Mouse (Mus musculus) megakaryocyte, adult 5-6 weeks (primary cell): Measurements from ENCODE around the gene Erbb4. TPM values are rescaled to one million over a fixed set of nuclear protein-coding genes. Genes with fewer than 3 reads are reported as not detected.

ENCODE experiments used
- ATAC-seq: 2 replicates; pipeline ENCODE4 v1.8.0; 2016; ENCODE audit warnings: mild to moderate bottlenecking, inconsistent platforms; ENCODE audit not compliant: poor library complexity, severe bottlenecking
- total RNA-seq, 2 experiments: library from RNA; stranded (forward) in 1 of 2; stranded (reverse) in 1 of 2; fragments of 153-499, 151-499 nt in 1 of 2; fragments of 221-1000, 200-1000 nt in 1 of 2; gene quantifications; 2 replicates each; pipeline versions ENCODE4 v1.2.3 to v1.2.4; 2015 to 2017

The Erbb4 gene
- total RNA-seq (2015) (not detected in 2 replicates), total RNA-seq (2017) (not detected in 2 replicates)

DNA sequence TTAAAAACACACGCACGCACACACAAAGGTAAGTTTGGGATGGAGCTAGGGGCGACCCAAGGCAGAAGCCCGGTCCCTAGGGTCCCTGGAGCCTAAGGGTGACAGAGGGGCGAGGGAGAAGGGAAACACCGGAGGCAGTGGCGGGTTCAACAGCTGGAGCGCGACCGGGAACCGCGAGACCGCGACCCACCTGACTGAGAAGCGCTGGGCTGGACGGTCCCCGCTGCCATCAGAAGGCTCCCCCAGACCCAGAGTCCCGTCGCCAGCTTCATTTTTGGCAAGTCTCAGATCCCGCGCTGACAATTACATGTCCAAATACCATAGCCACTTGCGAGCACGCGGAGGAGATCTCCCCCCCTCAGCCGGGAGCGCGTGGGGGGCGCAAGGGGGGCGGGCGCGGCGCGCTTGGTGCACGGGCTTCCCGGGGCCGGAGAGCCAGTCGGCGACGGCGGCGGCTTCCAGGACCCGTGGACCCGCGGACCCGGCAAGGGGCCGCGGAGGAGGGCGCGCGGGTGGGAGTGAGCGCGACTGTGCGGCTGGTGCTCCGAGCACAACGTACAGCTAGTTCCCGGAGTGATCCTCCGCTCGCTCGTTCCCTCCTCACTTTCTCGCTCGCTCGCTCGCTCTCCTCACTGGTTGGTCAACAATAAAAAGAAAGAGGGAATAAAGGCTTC lies at the start of gene Erbb4:
TSS of gene Erbb4 (minus strand) at position 575 of the 674 bp plus-strand sequence.
- ATAC-seq = no peak

DNA sequence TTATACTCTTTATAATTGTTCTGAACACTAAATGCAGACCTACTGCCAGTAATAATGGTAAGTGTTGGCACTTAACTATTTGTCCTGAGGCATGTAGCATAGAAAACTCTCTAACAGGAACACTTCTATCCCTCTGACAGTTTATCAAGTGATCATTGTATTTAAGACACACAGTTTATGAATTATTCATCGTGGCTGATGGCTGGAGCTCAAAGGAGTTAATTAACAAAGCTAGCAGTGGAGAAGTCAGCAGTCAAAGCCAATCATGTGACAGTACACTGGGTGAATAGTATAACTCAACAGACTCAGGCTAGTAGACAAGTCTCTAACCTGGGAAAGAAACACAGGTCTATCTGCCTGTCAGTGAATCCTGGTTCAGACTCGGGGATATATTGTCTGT lies 49.5 kb upstream of the Erbb4 start:
- ATAC-seq = no peak

DNA sequence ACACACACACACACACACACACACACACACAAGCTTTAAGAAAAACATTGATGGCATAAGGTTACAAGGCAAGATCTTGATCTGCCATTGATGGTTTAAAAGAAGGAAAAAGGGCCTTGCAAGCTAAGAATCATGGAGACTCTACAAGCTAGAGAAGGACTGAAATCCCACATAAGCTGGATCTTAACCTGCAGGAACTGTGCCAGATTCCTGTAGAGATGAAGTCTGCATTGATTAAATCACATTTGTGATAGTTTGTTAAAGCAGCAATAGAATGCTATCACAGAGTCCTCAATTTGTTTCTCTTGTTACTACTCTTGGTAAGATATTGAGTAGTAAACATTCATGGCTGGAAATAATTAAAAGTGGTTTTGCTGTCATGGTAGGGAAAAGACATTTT lies 33.5 kb upstream of the Erbb4 start:
- ATAC-seq = no peak

DNA sequence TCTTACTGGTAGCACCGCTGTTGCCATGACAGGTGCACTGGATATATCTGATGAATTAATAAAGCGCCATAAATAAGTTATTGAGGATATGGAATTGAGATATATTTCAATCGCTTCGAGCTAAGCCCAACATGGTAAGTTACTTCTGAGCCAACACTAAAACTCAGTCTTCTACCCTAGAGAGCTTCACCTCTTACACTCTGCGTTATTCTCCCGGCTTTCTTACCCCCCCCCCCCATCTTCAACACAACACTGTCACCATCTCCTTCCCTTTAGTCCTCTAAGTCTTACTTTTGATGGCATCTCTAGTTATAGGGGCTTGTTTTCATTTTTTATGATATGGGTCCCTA lies 31.6 kb upstream of the Erbb4 start:
- ATAC-seq = no peak

DNA sequence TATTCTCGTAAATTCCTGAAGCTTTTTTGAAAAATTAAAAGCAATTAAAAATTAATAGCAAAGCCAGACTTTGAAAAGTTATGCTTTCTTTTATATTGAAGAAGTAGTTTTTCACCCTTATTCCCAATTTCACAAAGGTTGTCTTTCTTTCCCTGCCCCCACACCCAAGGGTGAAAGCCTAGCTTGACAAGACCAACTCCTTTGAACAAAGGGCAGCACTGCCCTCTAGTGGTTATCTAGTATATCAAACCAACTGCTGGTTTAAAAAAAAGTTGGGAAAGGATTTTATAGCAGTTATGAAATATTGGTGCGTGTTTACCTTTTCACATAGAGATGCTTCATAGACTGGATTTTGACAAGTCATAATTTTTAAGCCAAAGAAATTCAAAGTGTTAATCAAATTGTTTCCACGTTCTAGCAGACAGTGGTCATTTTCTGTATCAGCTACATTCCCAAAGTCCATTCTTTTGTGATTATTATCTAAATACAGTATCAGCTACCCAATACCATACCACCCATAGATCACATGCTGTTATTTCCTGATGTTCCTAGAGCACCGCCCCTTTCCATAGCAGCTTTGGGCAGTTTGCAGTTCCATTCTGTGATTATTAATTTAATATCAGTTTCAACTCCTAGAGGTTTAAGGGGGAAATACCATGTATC lies 31.1 kb upstream of the Erbb4 start:
- ATAC-seq = no peak

DNA sequence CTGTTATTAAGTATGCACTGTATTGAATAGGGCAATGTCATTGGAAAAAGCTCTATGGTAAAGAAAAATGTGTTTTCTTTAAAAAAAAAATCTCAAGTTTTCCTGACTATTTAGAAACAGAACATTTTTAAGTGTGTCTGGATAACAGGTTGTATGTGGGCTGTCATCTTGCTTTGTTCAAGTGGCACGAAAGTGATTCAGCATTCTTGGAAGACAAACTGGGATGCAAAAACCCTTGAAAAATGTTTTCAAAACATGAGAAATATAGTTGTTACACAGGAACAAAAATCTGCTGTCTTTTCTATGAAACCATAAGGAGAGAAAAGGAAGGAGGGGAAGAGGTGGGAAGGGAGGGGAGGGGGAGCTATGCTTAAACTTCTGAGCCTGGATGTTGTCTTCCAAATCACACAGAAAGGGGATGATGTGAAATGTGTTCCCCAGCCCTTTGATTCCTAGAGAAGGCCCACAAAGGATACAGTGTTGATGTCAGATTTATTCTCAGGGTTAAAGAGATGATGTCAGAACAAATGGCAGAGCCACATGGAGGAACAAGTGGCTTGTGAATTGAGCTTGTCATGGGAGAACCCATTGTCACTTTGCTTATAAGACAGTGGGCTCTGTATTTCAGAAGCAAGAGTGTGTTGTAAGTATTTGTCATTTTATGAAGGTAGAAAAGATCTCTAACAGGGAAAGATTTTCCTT lies 16.4 kb upstream of the Erbb4 start:
- no peak for ATAC-seq

DNA sequence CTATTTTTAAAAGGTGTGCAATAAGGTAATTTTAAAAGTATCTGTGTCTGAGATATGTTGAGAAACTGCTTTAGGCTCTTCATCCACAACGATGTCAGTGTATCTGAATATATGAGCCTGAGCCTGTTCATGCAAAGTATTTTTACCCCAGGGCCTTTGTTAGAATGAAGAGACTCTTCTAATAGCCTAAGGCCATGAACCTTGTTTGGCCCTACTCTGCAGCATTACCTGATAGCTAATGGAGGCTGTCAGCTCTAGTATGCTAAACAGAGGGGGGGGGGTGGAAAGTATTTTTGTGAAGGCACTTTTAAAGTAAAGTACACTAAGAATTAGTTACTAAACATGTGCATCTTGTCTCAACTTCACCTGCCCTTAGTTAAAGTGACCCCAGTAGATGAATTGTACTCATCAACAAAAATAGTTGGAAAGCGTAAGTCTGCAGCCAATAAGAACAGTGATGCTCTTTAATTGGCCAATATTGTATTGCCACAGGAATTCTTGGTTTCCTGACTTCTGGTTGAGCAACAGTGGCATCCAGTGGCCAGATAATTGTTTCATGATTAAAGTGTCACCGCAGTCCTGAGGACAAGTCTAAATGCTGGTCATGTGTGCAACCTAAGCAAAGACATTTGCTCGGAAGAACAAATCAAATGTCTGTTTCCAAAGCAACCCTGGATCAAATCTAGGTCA lies 10.5 kb upstream of the Erbb4 start:
- no peak for ATAC-seq

DNA sequence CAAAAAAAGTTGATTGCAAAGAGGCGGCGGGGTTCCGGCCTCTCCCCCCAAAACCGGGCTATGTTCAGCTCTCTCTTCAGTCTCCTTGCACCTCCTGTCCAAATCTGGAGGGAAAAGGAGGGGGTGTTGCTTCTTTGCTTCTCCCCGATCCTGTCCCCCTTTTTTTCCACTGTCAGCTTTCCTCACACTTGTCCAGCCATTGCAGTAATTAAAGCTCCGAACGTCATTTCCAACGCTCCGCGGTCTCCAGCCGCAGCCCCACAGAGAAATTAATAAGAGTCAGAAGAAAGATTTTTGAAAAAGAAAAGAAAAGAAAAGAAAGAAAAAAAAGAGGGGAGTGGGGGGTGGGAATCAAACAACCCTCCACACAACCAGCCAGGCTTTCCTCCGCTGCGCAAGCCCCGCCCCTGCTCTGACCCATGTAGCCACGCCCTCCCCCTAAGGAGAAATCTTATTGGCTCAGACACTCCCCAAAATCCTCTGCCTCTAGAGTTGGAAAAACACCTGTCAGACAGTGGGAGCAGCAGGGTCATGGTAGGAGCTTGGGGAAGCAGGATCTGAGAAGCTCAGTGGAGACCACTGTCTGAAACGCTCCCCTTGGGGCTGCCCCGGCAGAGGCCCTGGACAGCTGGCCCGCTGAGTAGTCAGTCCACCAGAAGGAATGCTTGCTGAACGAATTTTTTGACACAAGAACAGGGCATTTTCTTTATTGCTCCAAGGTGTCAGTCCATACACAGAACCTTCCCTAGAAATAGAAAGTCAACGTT lies 483 bp upstream of the Erbb4 start:
- no peak for ATAC-seq

DNA sequence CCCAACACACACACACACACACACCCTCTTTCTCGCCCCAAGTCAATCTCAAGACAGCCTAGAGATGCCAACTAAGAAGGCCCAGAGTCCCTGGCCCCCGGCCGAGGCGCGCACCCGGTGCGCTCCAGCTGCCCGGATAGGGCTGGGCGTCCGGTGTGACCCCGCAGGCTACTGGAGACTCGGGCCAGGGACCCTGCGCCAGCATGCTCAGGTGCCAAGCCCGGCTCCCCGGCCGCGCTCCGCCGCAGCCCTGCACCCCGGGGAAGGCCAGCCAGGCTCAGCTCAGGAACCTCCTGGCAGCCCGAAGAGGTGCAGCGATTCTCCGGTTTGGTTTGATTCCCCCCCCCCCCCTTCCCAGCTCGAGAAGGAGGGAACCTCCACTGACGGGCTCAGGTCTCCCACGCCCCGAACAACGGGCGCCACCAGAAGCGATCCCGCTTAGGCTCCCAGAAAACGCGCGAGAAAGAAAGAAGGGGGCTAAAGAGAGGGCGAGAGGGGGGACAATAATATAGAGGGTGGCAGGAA lies 860 bp downstream of the Erbb4 start:
- ATAC-seq = no peak

DNA sequence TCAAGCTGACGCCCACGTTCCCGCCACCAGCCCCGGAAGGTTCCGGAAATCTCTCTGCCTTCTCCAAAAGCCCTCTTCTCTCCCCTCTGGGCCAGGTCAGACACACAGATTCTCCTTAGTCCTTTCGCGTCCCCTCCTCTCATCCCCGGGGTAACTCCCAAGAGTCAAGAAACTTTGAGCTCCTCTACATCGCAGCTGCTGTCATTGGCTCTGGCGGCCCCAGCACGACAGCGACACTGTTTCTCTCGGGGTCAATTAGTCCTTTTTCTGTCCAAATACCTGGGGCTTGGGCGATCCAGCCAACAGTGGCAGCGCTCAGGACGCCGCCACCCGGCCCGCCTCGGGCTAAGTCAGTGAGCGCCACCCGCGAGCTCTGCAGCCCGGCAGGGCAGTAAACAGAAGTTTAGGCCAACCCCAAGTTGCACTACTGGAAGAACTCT lies 1.5 kb downstream of the Erbb4 start:
- ATAC-seq = no peak

DNA sequence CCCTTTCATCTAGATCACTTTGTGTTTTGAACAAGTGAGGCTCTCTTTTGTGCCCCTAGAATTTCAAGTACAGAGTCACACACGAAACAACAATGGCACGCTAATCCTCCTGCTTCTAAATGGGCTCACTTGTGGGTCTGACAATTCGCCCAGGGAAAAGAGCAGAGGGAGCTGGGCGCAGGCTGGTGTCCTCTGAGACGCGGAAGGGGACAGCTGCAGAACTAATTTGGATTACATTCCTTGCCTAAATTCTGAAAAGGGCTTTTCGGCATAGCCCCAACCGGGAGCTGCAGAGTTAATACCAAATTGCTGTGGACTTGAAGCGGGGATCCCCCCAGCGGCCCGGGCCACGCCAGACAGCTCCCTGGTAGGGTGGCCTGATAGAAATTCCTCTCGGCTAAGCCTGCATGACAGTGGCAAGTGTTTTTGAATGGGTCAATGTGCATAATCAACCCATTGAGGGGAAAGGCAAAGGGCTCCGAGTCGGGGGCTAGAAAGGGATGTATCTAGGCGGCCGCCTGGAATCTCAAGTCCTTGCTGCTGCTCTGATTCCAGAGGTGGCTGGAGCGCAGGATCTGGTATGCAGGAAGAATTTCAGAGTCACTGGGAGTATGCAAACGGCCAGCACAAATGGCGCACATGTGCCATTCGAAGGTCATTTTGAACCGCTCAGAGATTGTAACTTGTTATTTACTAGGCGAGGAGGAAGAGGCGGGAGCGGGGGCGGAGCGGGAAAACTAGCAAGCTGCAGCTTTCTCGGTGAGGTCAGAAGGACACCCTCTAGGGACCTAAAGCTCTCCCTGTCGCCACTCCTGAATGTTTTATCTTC lies 2.2 kb downstream of the Erbb4 start:
- ATAC-seq = no peak

DNA sequence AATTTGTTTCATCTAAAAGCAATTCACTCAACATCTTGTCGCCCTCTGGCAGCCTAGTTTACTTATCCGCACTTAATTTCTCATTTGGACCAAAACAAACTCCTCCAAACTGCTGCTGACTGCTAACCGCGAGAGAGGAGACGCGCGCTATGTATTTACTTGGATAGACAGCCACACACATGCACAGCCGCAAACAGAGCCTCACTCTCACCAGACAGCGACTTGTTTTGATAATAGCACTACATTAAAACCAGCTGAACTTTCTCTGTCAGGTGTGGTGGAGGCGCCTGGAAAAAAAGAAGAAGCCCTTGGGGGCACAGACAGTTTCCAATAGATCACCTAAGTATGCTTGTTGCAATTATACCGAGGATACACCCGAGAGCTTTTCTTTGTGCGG lies 2.8 kb downstream of the Erbb4 start:
- no peak for ATAC-seq

DNA sequence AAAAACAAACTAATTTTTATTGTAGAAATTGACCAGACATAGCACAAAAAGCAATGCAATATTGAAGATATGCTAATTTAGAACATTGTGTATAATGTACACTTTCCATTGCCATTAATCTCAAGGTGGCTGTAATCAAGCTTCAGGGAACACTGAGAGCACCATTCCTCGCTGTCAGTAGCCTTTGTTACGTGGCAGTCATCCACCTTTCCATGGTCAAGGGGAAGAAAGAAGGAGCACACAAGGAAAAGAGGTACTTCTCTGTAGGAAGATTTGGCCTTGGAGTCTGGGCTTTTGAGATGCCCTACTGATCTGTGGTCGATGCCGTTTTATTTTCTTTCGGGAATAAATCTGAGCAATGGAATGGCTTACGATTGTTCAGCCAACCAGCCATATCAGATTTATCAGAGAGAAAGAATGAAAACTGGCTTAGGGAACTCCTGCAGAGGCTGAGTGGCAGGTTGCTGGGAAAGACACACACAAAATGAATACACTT lies 4.6 kb downstream of the Erbb4 start:
- ATAC-seq = no peak

DNA sequence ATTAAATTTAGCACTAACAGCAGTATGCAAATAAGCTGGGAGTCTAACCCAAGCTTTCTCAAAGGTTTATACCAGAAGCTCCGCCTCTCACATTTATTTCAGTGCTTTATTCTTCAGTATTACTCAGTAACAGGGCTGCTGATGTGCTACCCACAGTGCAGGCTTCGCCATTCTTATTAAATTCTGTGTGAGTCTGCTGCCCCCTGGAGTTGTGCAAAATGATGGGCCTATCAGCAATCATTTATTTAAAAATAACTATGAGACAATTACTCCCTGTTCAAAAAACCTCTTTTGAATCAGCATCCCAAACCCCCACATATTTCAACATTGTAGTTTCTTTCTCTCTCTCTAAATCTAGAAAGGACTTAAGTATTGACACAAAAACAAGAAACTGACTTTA lies 6.2 kb downstream of the Erbb4 start:
- no peak for ATAC-seq

DNA sequence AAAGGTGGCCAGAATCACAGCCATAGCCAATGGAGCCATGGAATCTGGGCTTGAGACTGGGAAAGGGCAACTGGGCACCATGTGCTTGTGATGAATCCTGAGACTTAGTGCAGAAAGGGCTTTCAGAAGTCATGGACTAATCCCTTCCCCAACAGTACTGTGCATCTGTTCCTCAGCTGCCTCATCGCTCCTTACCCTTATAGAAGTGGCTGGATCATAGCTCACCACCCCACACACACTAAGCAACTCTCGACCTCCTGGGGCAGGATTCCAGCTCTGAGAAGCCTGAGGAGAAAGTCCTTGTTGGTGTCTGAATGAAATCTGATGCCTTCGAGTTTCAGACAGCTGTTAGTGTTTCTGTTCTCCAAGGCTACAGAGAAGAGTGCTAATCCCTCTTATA lies 14.8 kb downstream of the Erbb4 start:
- ATAC-seq = no peak

DNA sequence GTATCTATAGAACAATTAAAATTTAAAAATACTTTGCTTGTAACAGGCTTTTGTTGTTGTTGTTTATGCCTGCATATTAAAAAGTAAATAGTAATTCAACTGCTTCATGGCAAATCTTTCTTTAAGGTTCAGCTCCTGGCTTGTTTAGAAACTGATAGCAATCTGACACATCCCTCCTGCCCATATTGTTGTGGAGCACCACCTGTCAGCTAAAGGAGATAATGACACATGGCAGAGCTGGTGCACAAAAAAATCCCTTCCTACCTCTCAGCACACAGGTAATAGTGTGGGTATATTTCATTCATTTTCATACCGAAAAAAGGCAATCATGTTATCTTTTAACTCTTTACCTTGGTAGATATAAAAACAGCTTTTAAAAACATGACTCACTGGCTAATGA lies 18.5 kb downstream of the Erbb4 start:
- no peak for ATAC-seq

DNA sequence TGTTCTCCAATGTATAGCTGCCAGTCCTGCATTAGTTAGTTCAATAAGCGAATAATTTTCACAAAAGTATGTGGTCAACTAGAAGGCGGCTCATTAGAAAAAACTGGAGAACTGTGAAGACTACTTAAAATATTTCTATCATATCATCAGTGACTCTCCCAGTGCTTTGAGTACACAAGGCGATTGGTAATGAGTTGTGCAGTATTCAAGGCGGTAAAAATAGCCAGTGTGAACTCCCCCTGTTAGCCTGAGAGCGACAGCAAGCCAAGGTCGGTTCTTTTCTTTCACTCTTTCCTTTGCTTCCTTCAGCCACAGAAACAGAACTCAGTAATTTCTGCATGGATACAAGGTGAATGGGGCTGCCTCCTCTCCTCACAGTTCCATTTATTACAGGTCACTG lies 22.1 kb downstream of the Erbb4 start:
- no peak for ATAC-seq

DNA sequence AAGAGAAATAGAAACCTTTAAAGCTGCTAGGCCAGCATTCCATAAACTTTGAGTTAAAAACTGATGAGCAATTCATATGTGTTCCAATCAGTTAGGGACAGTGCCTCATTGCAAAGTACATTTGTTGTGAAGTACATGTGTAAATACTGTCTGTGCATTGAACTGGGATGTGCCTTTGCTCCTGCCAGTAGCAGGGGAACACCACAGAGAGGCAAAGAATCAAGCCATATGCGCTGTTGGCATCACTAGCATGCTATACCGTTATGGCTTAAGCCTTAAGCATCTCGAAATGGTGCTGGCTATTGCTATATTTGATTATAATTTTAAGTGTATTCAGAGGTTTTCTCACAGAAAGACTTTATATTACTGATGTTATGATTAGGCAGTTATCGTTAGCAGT lies 58.9 kb downstream of the Erbb4 start:
- ATAC-seq = no peak

DNA sequence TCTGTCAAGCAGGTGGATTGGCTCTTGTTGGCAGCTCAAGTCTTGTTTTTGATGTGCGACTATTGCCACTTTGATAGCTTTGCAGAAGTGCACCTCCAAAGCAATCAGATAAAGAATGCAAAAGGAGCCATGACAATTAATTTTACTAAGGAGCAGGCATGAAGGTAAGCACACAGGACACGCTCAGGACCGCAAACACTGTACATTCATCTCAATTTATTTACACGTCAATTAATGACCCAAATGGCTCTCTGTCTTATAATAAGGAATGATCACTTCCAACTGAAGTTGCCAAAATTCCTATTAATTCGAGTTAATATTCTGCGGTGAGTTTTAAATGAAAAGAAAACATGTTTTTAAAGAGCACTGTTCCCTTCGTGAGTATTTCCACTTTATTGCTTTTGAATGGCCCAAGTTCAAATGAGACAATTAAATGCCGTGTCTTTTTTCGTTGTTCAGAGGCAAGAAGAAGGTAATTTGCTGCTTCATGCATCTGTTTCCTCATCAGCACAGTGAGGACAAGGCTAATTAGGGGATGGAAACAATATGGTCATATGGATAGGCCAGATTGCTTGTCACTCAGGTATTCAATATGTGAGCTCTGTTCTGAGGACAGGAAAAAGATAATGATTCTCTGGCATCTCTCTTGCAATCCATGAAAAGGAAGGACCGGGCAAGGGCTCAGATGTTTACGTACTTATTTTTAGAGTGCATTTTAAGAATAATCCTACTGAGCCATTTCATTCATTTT lies 61.5 kb downstream of the Erbb4 start:
- no peak for ATAC-seq
